Mouse (Mus musculus) heart, postnatal 36 days (tissue): ENCODE measurements around the gene Nfyb. TPM values are rescaled to one million over a fixed set of nuclear protein-coding genes. Genes with fewer than 3 reads are reported as not detected.

Experiments
- DNase-seq, 2 experiments: peaks; one replicate each; pipeline ENCODE4 v3.0.0; 2021 to 2022
- intact Hi-C: fragments of 180-260 bp; cut with DNase I; formaldehyde crosslinking; loops from one replicate; pipeline ENCODE4 v1.15.1; 2025
- total RNA-seq, 2 experiments: library from RNA; stranded (reverse); gene quantifications; 2 replicates each; pipeline ENCODE4 v1.2.3; 2021

Gene Nfyb
- total RNA-seq, 2 experiments from 2014 or later: 13.3 to 15.5 TPM

DNA sequence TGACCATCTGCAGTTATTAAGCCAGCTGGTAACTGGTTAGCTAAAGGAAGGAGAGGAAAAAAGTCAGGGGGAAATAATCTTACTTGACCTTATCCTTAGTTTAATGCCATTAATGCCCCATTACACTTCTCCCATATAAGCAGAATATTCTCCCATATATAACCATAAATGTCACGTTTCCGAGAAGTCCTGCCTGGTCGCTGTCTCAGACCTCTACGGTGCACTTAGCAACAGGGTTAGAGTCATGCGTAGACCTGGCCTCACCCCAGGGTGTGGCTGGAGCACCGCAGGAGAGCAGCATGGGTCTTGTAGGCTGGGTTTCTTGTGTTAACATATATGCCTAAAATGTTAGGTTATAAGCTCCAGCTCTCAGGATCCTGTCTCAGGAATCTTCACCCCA is 13.2 kb downstream of the Nfyb start:
- intact Hi-C loops: no loop called here
- DNase-seq: no peak

DNA sequence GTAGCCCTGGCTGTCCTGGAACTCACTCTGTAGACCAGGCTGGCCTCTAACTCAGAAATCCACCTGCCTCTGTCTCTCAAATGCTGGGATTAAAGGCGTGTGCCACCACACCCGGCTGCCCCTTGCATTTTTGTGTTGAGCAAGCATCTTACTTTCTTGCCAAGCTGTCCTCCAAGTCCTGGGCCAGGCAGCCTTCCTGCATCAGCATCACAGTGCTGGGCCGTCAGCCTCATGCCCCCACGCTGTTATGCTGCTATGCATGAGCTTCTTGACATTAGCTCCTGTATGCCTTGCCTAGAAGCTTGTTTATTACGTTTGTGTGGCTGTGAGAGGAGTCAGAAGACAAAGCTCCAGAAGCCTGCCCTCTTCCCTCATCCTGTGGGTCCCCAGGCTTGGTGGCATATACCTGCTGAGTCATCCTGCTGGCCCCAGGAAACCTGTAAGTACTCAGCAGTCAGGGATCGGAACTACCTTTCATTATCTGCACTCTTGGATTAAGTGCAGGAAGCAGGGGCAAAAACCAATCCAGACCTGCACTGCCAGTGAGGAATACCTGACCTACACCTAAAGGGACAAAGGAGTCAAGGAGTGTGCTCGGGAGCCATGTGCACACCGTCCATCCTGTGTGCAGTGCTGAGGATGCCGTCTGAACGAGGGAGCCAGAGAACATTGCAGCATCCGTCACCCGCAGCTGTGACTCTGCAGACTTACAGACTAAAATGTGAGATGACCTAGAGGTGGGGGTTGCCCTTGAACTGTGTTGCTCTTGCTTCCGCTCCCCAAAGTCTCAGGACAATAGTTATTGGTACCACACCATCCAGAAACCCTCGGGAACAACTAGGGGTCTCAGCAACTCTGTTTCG is 16.7 kb downstream of the Nfyb start:
- intact Hi-C loops: loop anchor here (5.0 kb wide), 1 partner anchor 35 kb away; no protein-coding TSS in a partner anchor
- no peak for DNase-seq

DNA sequence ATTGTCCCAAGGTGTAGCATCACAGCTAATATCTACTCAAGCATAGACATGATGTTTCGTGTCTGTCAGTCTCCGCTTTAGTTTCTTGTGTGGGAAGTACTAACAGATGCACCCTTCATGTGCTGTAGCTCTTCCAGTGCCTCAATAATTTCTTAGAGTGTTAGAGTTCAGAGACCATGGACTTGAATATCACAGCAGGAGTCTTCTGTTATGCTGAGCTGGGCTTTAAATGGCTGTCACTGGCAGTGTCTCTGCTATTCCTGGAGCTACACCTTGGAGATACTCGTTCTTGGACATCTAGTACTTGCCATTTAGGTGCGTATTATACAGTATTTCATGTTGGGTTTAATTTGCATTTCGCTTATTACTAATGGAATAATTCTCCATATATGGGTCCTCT is 18.6 kb downstream of the Nfyb start:
- DNase-seq: no peak
- intact Hi-C loops: loop anchor here (5.0 kb wide), 1 partner anchor 33 kb away; no protein-coding TSS in a partner anchor

DNA sequence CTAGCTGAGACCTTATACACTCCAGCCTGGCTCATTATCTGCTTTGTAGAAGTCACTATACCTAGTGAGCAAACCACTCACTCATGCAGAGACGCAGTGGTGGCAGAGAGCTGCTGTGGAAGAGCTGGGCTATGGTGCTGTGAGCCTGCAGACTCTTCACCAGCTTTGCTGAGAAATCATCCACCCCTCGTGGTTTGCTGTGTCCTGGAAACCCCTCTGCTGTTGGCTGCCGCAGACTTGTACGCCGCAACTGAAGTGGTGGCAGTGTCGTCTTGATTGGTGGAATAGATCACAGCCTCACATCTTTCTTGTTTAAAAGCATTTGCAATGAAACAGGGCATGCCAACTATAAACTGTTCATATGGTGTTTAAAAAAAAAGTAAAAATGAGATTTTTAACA is 19.6 kb downstream of the Nfyb start:
- no peak for DNase-seq
- intact Hi-C loops: no loop called here

DNA sequence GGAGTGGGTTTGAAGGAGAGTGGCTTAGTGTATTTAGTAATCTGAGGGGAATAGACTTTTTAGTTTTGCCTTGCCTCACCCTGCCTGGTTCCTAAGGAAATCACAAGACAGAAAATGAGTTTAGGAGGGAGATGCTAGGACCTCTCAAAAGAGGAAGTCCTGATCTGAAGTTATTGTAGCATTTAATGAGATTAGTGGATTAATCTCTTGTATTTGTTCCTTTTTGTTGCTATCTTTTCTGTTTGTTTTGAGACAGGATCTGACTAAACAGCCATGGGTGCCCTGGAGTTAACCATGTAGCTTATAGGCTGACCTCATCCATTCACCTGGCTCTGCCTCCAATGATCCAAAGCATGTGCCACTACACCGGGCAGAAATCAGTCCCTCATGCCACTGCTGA is 21.4 kb downstream of the Nfyb start:
- DNase-seq: no peak
- intact Hi-C loops: no loop called here

DNA sequence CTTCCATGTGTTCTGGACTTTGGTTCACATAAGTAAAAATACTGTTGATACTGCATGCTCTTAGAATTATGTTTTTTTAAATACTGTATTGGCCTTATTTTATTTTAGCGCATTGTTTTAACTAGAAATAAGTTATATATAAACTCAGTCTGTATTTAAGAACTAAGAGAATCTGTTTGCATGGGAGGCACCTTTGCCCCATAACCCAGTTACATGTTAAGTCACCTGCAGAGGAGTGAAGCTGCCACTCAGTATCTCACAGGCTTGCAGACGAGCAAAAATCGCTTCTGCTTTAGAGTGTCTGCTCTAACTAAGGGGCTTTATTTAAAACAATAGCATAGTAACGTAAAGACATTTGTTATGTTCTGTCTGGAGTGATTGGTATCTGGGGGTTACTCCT is 22.1 kb downstream of the Nfyb start:
- intact Hi-C loops: no loop called here
- no peak for DNase-seq

DNA sequence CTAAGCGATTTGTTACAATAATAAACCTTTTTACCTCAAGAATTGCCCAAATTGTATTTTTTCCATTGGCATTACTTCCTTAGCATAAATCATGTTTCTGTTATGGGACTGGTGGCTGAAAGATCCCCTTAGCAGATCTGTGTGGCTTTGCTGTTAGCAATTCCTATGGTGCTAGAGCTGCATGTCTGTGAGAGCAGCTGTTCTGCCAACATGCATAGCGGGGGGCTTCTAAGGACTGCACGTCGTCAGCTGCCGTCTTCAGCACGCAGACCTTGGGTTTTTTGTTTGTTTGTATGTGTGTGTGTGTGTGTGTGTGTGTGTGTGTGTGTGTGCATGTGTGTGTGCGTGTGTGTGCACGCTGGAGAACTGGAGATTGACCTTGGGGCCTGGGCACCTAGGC is 22.6 kb downstream of the Nfyb start:
- no peak for DNase-seq
- intact Hi-C loops: no loop called here

GRCm38 (mm10) chr10:82699296-82699941 is 64.5 kb downstream of the Nfyb start:
- intact Hi-C loops: loop anchor here (2.0 to 5.0 kb wide), 2 partner anchors 33 to 72 kb away; partner anchors contain the start of gene Tdg

DNA sequence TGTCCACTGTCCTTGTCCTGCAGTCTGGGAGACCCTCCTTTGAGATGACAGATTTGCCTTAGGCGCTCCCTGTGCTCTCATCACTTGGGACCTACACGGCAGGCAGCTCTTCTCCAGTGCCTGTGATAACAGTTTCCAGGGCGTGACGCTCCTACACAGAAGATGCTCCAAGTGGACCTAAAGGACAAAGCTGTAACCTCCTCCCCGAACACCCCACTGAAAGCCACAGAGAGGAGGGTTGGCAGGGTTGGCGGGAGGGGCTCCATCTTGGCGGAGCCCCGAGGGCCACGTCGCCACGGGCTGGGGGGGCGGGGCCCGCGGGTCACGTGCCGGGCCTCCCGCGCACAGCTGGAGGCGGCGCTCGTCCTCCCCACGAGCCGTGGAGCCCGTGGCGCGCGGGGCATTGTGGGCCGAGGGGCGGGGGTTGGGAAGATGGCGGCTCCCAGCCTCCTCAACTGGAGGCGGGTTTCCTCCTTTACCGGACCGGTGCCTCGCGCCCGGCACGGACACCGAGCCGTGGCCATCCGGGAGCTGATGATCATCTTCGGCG is 65.2 kb downstream of the Nfyb start:
- DNase-seq: peak; percentile 90 to 93
- intact Hi-C loops: loop anchor here (2.0 to 5.0 kb wide), 2 partner anchors 32 to 71 kb away; partner anchors contain the start of gene Tdg

More at GRCm38 (mm10) chr10:82699296-82699941, 64.5 kb downstream of the Nfyb start:
- DNase-seq: peak in 1 of 2 experiments; percentile 18

Other genes starting within 250 kb of the Nfyb start
- 10 to 100 TPM; 25.3 to 28.8 TPM for gene 1190007I07Rik, start 140.9 kb downstream of the Nfyb start, total RNA-seq
- 10 to 100 TPM; 13.0 to 14.7 TPM for gene Tdg, start 134.3 kb downstream of the Nfyb start, total RNA-seq
- 1 to 10 TPM; 3.7 to 6.2 TPM for gene Glt8d2, start 73.5 kb downstream of the Nfyb start, total RNA-seq
- gene Hcfc2, start 68.0 kb downstream of the Nfyb start, total RNA-seq: 10 to 100 TPM; 28.3 to 30.8 TPM
- gene Txnrd1, start 69.8 kb upstream of the Nfyb start, total RNA-seq: 10 to 100 TPM; 49.3 to 63.5 TPM
- gene Eid3, start 102.5 kb upstream of the Nfyb start, total RNA-seq: 1 to 10 TPM in 1 of 2 experiments, under 1 TPM in 1; 0.69 to 1.5 TPM
- 1 to 10 TPM; 2.8 to 3.2 TPM for gene Chst11, start 221.4 kb upstream of the Nfyb start, total RNA-seq